Mouse (Mus musculus) lung, postnatal 0 days (tissue): ENCODE data around the gene Nt5dc1. TPM values are rescaled to one million over a fixed set of nuclear protein-coding genes. Genes with fewer than 3 reads are reported as not detected.

Experiments used
- ATAC-seq: fragments of 200-750 bp; cut with Nextera tagmentation; 2 replicates; pipeline ENCODE4 v1.8.0; 2017; ENCODE audit warnings: moderate library complexity
- DNase-seq: peaks from one replicate; pipeline ENCODE4 v3.0.0-alpha.2; 2016; ENCODE audit warnings: low spot score
- H3K27ac ChIP-seq: fragments of 300-500 bp; sonication (generic); 2 replicates; pipeline ENCODE4 v1.5.1; 2014; ENCODE audit warnings: antibody characterized with exemption, mild to moderate bottlenecking, low read length, mixed read lengths
- H3K27me3 ChIP-seq: fragments of 300-500 bp; sonication (generic); replicated peaks from 2 replicates; pipeline ENCODE4 v1.6.1; 2014; ENCODE audit warnings: low read length, mixed read lengths; ENCODE audit not compliant: insufficient read depth
- H3K36me3 ChIP-seq: fragments of 300-500 bp; sonication (generic); 2 replicates; pipeline ENCODE4 v1.6.1; 2014; ENCODE audit warnings: low read length, mixed read lengths; ENCODE audit not compliant: insufficient read depth
- H3K4me1 ChIP-seq: fragments of 300-500 bp; sonication (generic); 2 replicates; pipeline ENCODE4 v1.6.1; 2014; ENCODE audit warnings: antibody characterized with exemption, low read depth, low read length, mixed read lengths; ENCODE audit not compliant: insufficient read depth
- H3K4me2 ChIP-seq: fragments of 300-500 bp; sonication (generic); replicated peaks from 2 replicates; pipeline ENCODE4 v1.6.1; 2014; ENCODE audit warnings: low read depth, mild to moderate bottlenecking, low read length, moderate library complexity, mixed read lengths
- H3K4me3 ChIP-seq: fragments of 300-500 bp; sonication (generic); 2 replicates; pipeline ENCODE4 v1.5.1; 2014; ENCODE audit warnings: low read depth, low read length
- H3K9ac ChIP-seq: fragments of 300-500 bp; sonication (generic); replicated peaks from 2 replicates; pipeline ENCODE4 v1.6.1; 2014; ENCODE audit warnings: low read depth, mild to moderate bottlenecking
- H3K9me3 ChIP-seq: fragments of 300-500 bp; sonication (generic); 2 replicates; pipeline ENCODE4 v1.6.1; 2016; ENCODE audit warnings: low read length, mixed read lengths
- CTCF ChIP-seq: IDR thresholded peaks from 2 replicates; pipeline ENCODE4 v1.5.1; 2016; ENCODE audit warnings: antibody characterized with exemption, mild to moderate bottlenecking
- EP300 ChIP-seq: IDR thresholded peaks from 2 replicates; pipeline ENCODE4 v1.6.1; 2016; ENCODE audit warnings: antibody characterized with exemption, mild to moderate bottlenecking, control low read depth
- WGBS: fragments of 180-500 bp; shearing (Covaris S2); extraction: QIAGEN DNeasy Blood & Tissue Kit; methylation state at CpG from one replicate; pipeline ENCODE4 v1.1.7; 2014; 5-methylcytosine and 5-hydroxymethylcytosine counted together
- polyA plus RNA-seq: library from polyadenylated mRNA; unstranded; fragments of >200 nt; fragmentation: Nextera tagmentation; extraction: Ambion mirVana; gene quantifications from 2 replicates; pipeline ENCODE4 v1.2.1, GENCODE M21; 2015

Nt5dc1 gene
- polyA plus RNA-seq, 1 experiment from 2014 or later: 11.3 TPM

DNA sequence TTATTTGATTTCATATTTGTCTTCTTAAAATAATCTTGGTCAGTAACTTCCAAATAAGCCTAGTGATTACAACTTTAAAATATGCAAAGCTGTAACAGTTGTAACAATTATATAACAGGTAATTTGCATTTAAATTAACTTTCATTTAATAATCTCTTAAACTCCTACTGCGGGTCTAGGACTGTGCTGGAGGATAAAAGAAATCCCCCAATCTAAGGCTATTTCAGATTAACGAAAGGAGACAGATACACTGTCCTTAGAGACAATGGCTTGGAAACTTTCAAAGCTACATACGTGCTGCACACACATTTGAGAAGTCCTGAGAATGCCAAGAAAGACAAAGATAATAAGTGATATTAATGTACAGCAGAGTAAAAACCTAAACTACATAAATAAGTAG, 60.1 kb downstream of the Nt5dc1 start:
- no peak for ATAC-seq
- 75% methylated on average over 3 of the region's 3 CpGs for WGBS
- Histone ChIP-seq H3K27me3 (no peaks in the 10 kb centered on the region), H3K4me1 (peaks cover 4% of the 10 kb centered on the region; the same call in 1 of the 2 replicates), H3K9ac (no peak overlapping the region), H3K9me3 (no peaks in the 10 kb centered on the region), H3K27ac (no peak overlapping the region), H3K36me3 (no peaks in the 10 kb centered on the region), H3K4me3 (no peak overlapping the region), H3K4me2 (no peak overlapping the region)
- no peak for DNase-seq
- TF ChIP-seq CTCF (no peak), EP300 (no peak)

DNA sequence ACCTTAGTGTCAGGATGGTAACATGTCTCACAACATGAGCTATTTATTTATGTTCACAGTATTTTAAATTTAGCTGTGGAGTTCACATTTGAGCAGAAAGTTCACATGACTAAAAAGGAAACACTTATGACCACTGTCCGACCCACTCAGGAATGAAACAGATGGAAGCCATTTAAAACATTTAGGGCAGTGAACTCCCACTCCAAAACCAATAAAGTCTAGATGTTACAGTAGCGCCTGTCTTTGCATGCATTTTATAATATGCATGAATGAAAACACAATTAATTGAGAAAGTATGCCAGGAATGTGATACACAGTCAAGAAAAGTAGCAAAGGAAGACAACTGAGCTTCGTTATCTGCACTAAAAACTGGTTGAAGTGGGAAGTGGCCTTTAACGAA, 66.2 kb downstream of the Nt5dc1 start:
- Histone ChIP-seq H3K9ac (no peak overlapping the region), H3K9me3 (no peaks in the 10 kb centered on the region), H3K27me3 (no peaks in the 10 kb centered on the region), H3K27ac (no peak overlapping the region), H3K4me2 (no peak overlapping the region), H3K36me3 (no peaks in the 10 kb centered on the region), H3K4me1 (peaks cover 4% of the 10 kb centered on the region; the same call in 1 of the 2 replicates), H3K4me3 (no peak overlapping the region)
- DNase-seq: no peak
- ATAC-seq: no peak
- no peak for TF ChIP-seq EP300
- TF ChIP-seq CTCF: no peak
- 74% methylated on average over 4 of the region's 4 CpGs for WGBS

DNA sequence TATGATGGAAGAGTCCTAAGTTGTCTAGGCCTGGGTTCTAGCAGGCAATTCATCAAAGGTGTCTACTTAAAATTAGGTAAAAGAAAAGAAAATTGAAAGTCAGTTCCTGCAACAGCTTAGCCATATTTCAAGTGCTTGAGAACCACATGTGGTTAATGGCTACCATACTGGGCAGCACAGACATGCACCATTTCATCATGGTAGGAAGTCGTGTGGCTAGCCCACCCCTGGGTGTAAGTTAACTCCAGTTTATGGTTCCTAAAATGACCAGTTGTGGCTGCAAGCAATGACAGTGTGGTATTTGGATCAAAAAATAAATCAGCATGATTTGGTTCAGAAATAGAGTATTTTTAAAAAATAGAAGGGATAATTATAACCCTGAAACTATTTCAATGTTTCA, 76.5 kb downstream of the Nt5dc1 start:
- ATAC-seq: no peak
- 75% methylated on average over 1 of the region's 1 CpGs for WGBS

DNA sequence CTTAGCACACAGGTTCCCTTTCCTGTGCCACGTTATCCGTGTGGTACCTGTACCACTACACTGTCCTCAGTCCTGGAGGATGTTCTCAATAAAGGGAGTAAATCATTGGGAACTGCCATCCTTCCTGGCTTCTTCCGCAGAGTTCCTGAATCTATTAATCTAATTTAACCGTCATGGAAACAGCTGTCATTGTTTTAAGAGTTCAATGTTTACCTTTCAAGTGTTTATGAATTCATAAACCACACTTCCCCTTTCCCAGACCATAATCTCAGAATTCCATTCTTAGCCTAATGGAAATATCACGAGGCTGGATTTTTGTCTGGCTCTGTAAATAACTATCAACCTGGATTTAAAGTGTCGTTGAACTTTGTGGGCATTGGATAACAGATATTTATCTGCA, 77.3 kb downstream of the Nt5dc1 start:
- WGBS: 49% methylated on average over 6 of the region's 6 CpGs
- H3K4me2 ChIP-seq: no peak overlapping the region
- ATAC-seq (peak; percentile 32; the same call in 1 of the 2 replicates), DNase-seq (peak; percentile 40)
- H3K9me3 ChIP-seq: no peaks in the 10 kb centered on the region
- no peaks in the 10 kb centered on the region for H3K27me3 ChIP-seq
- no peaks in the 10 kb centered on the region for H3K36me3 ChIP-seq
- H3K27ac ChIP-seq: no peak overlapping the region
- H3K4me3 ChIP-seq: no peak overlapping the region
- no peaks in the 10 kb centered on the region for H3K4me1 ChIP-seq
- no peak for TF ChIP-seq CTCF
- TF ChIP-seq EP300: peak; percentile 88
- H3K9ac ChIP-seq: no peak overlapping the region

More for the DNA sequence above, 76.5 kb downstream of the Nt5dc1 start:
- no peak for DNase-seq
- Histone ChIP-seq H3K27me3 (no peaks in the 10 kb centered on the region), H3K9ac (no peak overlapping the region), H3K36me3 (no peaks in the 10 kb centered on the region), H3K4me2 (no peak overlapping the region), H3K9me3 (no peaks in the 10 kb centered on the region), H3K4me1 (no peaks in the 10 kb centered on the region), H3K4me3 (no peak overlapping the region), H3K27ac (no peak overlapping the region)
- TF ChIP-seq CTCF: no peak
- no peak for TF ChIP-seq EP300

DNA sequence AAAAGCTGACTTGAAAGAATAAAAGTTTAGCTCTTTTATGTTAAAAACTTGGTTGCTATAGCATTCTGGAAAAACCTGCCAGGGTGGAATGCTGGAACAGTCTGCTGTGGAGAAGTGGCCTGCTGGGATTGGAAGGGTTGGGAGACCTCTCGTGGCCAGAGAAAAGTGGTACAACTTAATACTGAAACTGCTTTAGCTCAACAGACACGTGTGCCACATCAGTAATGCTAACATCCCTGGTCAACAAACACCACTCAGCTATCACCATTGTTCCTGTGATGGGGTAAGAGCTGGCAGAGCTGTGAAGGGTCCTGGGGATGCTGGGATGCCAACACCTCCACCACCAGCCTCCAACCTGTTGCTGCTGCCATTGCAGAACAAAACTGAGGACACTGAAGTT, 90.0 kb downstream of the Nt5dc1 start:
- Histone ChIP-seq H3K4me1 (no peaks in the 10 kb centered on the region), H3K9me3 (no peaks in the 10 kb centered on the region), H3K27me3 (no peaks in the 10 kb centered on the region), H3K36me3 (no peaks in the 10 kb centered on the region), H3K27ac (no peak overlapping the region), H3K4me3 (no peak overlapping the region), H3K4me2 (no peak overlapping the region), H3K9ac (no peak overlapping the region)
- TF ChIP-seq CTCF: peak; percentile 78
- TF ChIP-seq EP300: no peak
- ATAC-seq (peak; percentile 79), DNase-seq (peak; percentile 80)
- WGBS: 1% methylated on average over 2 of the region's 2 CpGs

DNA sequence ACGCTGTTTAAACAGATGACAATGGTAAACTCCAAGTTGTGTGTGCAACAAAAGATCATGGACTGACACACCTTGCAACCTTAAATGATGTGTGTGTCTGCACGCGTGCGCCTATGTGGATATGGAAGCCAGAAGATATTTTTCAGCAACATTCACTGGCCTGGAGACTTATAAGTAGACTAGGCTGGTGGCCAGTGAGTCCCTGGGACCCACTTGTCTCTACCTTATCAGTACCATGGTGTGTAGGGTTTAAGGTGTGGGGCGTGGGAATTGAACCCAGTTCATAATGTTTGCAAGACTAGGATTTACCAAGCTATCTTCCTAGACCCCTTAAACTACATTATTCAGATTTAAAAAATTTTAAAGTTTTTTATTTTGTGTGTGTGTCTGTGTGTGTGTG, 91.2 kb downstream of the Nt5dc1 start:
- Histone ChIP-seq H3K9me3 (no peaks in the 10 kb centered on the region), H3K4me1 (no peaks in the 10 kb centered on the region), H3K4me3 (no peak overlapping the region), H3K27me3 (no peaks in the 10 kb centered on the region), H3K36me3 (no peaks in the 10 kb centered on the region), H3K4me2 (no peak overlapping the region), H3K9ac (no peak overlapping the region), H3K27ac (no peak overlapping the region)
- TF ChIP-seq CTCF: no peak
- no peak for TF ChIP-seq EP300
- 59% methylated on average over 5 of the region's 5 CpGs for WGBS
- DNase-seq (no peak), ATAC-seq (no peak)

DNA sequence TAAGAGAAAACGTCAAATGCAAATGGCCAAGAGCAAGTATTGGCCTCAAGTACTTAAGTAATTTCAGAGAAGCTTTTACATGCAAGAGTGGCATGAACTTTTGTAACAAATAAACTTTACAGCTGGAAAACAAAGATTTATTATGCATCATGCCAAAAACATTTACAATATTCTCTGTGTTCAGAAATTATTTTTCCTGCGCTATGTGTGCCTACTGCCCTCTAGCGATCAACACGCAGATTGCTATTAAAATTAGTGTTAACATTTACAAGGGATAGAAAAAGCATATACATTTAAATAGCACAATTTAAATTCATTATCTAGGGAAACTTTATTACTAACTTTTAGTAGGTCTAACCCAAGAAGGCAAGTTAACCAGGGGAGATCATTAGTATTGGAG, 91.7 kb downstream of the Nt5dc1 start:
- Histone ChIP-seq H3K4me1 (no peaks in the 10 kb centered on the region), H3K4me2 (no peak overlapping the region), H3K36me3 (no peaks in the 10 kb centered on the region), H3K9ac (no peak overlapping the region), H3K4me3 (no peak overlapping the region), H3K27ac (no peak overlapping the region), H3K9me3 (no peaks in the 10 kb centered on the region), H3K27me3 (no peaks in the 10 kb centered on the region)
- DNase-seq (peak; percentile 73), ATAC-seq (no peak)
- WGBS: 16% methylated on average over 4 of the region's 4 CpGs
- peak; percentile 84 for TF ChIP-seq CTCF
- no peak for TF ChIP-seq EP300
